Mouse (Mus musculus): ENCODE measurements around the gene Cbx2. TPM values are rescaled to one million over a fixed set of nuclear protein-coding genes. Genes with fewer than 3 reads are reported as not detected.

Gene Cbx2
- polyA plus RNA-seq, 1 experiment from 2014 or later = 6.9 TPM

DNA sequence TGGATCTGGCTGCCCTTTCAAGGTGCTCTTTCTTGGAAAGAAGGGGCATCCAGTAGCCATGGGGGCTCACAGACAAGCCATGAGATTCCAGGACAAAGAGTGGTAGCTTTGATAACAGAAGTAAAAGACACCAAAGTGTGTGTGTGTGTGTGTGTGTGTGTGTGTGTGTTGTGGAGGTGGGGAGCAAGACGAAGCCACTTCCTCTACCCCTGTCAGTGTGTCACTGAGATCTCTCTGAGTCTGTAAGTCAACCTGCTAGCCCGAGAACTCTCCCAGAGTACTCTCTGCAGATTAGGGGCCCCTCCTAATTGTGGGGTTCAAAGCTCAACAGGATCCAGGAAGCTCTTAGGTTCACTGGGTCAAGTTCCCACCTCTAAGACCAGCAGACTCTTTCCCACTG lies 27.6 kb downstream of the Cbx2 start:
- Histone ChIP-seq H3K4me3 (ENCODE audit: low read depth, low read length) (no peak overlapping the region), H3K4me1 (ENCODE audit: insufficient read depth, low read depth, low read length) (peaks cover 16% of the 10 kb centered on the region), H3K27me3 (replicated peaks; ENCODE audit: insufficient read depth, low read length) (peaks cover 96% of the 10 kb centered on the region), H3K36me3 (ENCODE audit: insufficient read depth, low read length) (no peaks in the 10 kb centered on the region), H3K9me3 (ENCODE audit: low read length) (no peaks in the 10 kb centered on the region), H3K9ac (replicated peaks; ENCODE audit: low read depth) (no peak overlapping the region), H3K27ac (ENCODE audit: low read length) (no peak overlapping the region), H3K4me2 (replicated peaks; ENCODE audit: low read depth, low read length) (no peak overlapping the region)
- ATAC-seq (no peak), DNase-seq (ENCODE audit: low spot score) (no peak)
- WGBS = 7% methylated on average over 2 of the region's 2 CpGs
- TF ChIP-seq CTCF (IDR thresholded peaks at IDR 0.05) (no peak), EP300 (IDR thresholded peaks at IDR 0.05) (no peak)

GRCm38 (mm10) chr11:119051426-119051825 lies 28.7 kb downstream of the Cbx2 start:
- Histone ChIP-seq H3K9me3 (ENCODE audit: low read length) (no peaks in the 10 kb centered on the region), H3K4me1 (ENCODE audit: insufficient read depth, low read depth, low read length) (peaks cover 18% of the 10 kb centered on the region), H3K4me2 (replicated peaks; ENCODE audit: low read depth, low read length) (no peak overlapping the region), H3K36me3 (ENCODE audit: insufficient read depth, low read length) (no peaks in the 10 kb centered on the region), H3K27me3 (replicated peaks; ENCODE audit: insufficient read depth, low read length) (peaks cover 91% of the 10 kb centered on the region), H3K27ac (ENCODE audit: low read length) (no peak overlapping the region), H3K4me3 (ENCODE audit: low read depth, low read length) (no peak overlapping the region), H3K9ac (replicated peaks; ENCODE audit: low read depth) (no peak overlapping the region)
- no peak for DNase-seq (ENCODE audit: low spot score)
- no peak for ATAC-seq
- TF ChIP-seq CTCF (IDR thresholded peaks at IDR 0.05) = no peak

- no peak overlapping the region for H3K27ac ChIP-seq (ENCODE audit: low read length)
- DNase-seq (ENCODE audit: low spot score) = peak; percentile 51
- no peaks in the 10 kb centered on the region for H3K36me3 ChIP-seq (ENCODE audit: insufficient read depth, low read length)
- H3K27me3 ChIP-seq (replicated peaks; ENCODE audit: insufficient read depth, low read length) = peaks cover 86% of the 10 kb centered on the region
- no peak for TF ChIP-seq EP300 (IDR thresholded peaks at IDR 0.05)
- TF ChIP-seq CTCF (IDR thresholded peaks at IDR 0.05) = peak; percentile 70
- no peak overlapping the region for H3K9ac ChIP-seq (replicated peaks; ENCODE audit: low read depth)
- peaks cover 11% of the 10 kb centered on the region; the same call in 1 of the 2 replicates for H3K4me1 ChIP-seq (ENCODE audit: insufficient read depth, low read depth, low read length)
- H3K4me2 ChIP-seq (replicated peaks; ENCODE audit: low read depth, low read length) = no peak overlapping the region
- H3K9me3 ChIP-seq (ENCODE audit: low read length) = no peaks in the 10 kb centered on the region
- no peak for ATAC-seq
- no peak overlapping the region for H3K4me3 ChIP-seq (ENCODE audit: low read depth, low read length)
- WGBS = 6% methylated on average over 15 of the region's 15 CpGs
Observed at GRCm38 (mm10) chr11:119051927-119052660, 29.3 kb downstream of the Cbx2 start.

GRCm38 (mm10) chr11:119052661-119053256 lies 30.0 kb downstream of the Cbx2 start:
- H3K9me3 ChIP-seq (ENCODE audit: low read length) = no peaks in the 10 kb centered on the region
- ATAC-seq (peak; percentile 35), DNase-seq (ENCODE audit: low spot score) (peak; percentile 63)
- peaks cover 16% of the 10 kb centered on the region; the same call in 1 of the 2 replicates for H3K4me1 ChIP-seq (ENCODE audit: insufficient read depth, low read depth, low read length)
- 3% methylated on average over 13 of the region's 13 CpGs for WGBS
- H3K4me3 ChIP-seq (ENCODE audit: low read depth, low read length) = 0 out of 2 replicates have a peak overlapping the region, but pooled peaks have one; percentile 11
- peak overlapping the region; percentile 54 for H3K4me2 ChIP-seq (replicated peaks; ENCODE audit: low read depth, low read length)
- TF ChIP-seq CTCF (IDR thresholded peaks at IDR 0.05) = no peak
- no peak for TF ChIP-seq EP300 (IDR thresholded peaks at IDR 0.05)
- H3K27ac ChIP-seq (ENCODE audit: low read length) = no peak overlapping the region
- H3K9ac ChIP-seq (replicated peaks; ENCODE audit: low read depth) = no peak overlapping the region
- H3K36me3 ChIP-seq (ENCODE audit: insufficient read depth, low read length) = no peaks in the 10 kb centered on the region
- H3K27me3 ChIP-seq (replicated peaks; ENCODE audit: insufficient read depth, low read length) = peaks cover 83% of the 10 kb centered on the region

GRCm38 (mm10) chr11:119053257-119053670 lies 30.5 kb downstream of the Cbx2 start:
- H3K4me3 ChIP-seq (ENCODE audit: low read depth, low read length) = peak overlapping the region; percentile 11; the same call in 1 of the 2 replicates
- H3K9ac ChIP-seq (replicated peaks; ENCODE audit: low read depth) = no peak overlapping the region
- no peaks in the 10 kb centered on the region for H3K9me3 ChIP-seq (ENCODE audit: low read length)
- no peak overlapping the region for H3K27ac ChIP-seq (ENCODE audit: low read length)
- 0% methylated on average over 32 of the region's 42 CpGs for WGBS
- peaks cover 77% of the 10 kb centered on the region for H3K27me3 ChIP-seq (replicated peaks; ENCODE audit: insufficient read depth, low read length)
- TF ChIP-seq EP300 (IDR thresholded peaks at IDR 0.05) = no peak
- TF ChIP-seq CTCF (IDR thresholded peaks at IDR 0.05) = peak; percentile 58
- H3K36me3 ChIP-seq (ENCODE audit: insufficient read depth, low read length) = no peaks in the 10 kb centered on the region
- DNase-seq (ENCODE audit: low spot score) (peak; percentile 89), ATAC-seq (peak; percentile 84)
- H3K4me1 ChIP-seq (ENCODE audit: insufficient read depth, low read depth, low read length) = peaks cover 17% of the 10 kb centered on the region
- H3K4me2 ChIP-seq (replicated peaks; ENCODE audit: low read depth, low read length) = peak overlapping the region; percentile 54

- Histone ChIP-seq H3K4me1 (ENCODE audit: insufficient read depth, low read depth, low read length) (peaks cover 22% of the 10 kb centered on the region), H3K27ac (ENCODE audit: low read length) (no peak overlapping the region)
Observed at GRCm38 (mm10) chr11:119053738-119054350, 31.1 kb downstream of the Cbx2 start.

More at GRCm38 (mm10) chr11:119053738-119054350, 31.1 kb downstream of the Cbx2 start:
- peaks cover 72% of the 10 kb centered on the region for H3K27me3 ChIP-seq (replicated peaks; ENCODE audit: insufficient read depth, low read length)
- DNase-seq (ENCODE audit: low spot score) (no peak), ATAC-seq (no peak)
- H3K9me3 ChIP-seq (ENCODE audit: low read length) = no peaks in the 10 kb centered on the region
- no peak overlapping the region for H3K9ac ChIP-seq (replicated peaks; ENCODE audit: low read depth)
- H3K4me2 ChIP-seq (replicated peaks; ENCODE audit: low read depth, low read length) = peak overlapping the region; percentile 54
- H3K4me3 ChIP-seq (ENCODE audit: low read depth, low read length) = peak overlapping the region; percentile 11; the same call in 1 of the 2 replicates
- WGBS = 1% methylated on average over 32 of the region's 35 CpGs
- H3K36me3 ChIP-seq (ENCODE audit: insufficient read depth, low read length) = no peaks in the 10 kb centered on the region
- TF ChIP-seq CTCF (IDR thresholded peaks at IDR 0.05) = no peak
- TF ChIP-seq EP300 (IDR thresholded peaks at IDR 0.05) = no peak
